Mouse (Mus musculus): ENCODE results near the gene Tollip. TPM values are rescaled to one million over a fixed set of nuclear protein-coding genes. Genes with fewer than 3 reads are reported as not detected.
A peak's percentile ranks its signal among the peaks of the same experiment; 100 is the strongest.

Gene Tollip
- polyA plus RNA-seq, 1 experiment from 2014 or later: 23.1 TPM

DNA sequence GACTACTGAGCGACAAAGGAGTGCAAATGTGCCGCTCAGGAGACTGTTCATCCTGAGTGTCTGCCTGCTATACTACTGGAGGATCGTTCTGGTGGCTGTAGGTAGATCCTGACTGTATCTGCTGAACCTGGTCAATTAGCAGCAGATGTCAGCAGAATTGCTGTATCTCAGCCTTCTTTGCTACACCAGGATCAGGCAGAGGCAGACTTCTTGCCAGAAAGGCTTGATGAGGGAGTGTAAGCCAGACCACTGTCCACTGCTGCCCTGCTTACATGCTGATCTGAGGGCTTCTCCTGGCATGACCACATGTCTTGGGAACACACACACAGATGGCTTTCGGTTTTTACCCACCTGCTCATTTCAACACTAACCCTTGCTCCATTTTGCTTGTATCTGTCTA lies 33.5 kb upstream of the Tollip start:
- no peak overlapping the region for H3K9ac ChIP-seq
- H3K27me3 ChIP-seq: peaks cover 90% of the 10 kb centered on the region
- no peak overlapping the region for H3K4me2 ChIP-seq
- WGBS (ENCODE audit: insufficient replicate concordance): 56% methylated on average over 4 of the region's 4 CpGs
- no peak overlapping the region for H3K27ac ChIP-seq (replicated peaks)
- peaks cover 10% of the 10 kb centered on the region; the same call in 1 of the 2 replicates for H3K4me1 ChIP-seq (replicated peaks)
- no peaks in the 10 kb centered on the region for H3K36me3 ChIP-seq (replicated peaks)
- no peak for ATAC-seq (ENCODE audit: insufficient read depth)
- no peaks in the 10 kb centered on the region for H3K9me3 ChIP-seq (replicated peaks)
- no peak overlapping the region for H3K4me3 ChIP-seq (replicated peaks)

DNA sequence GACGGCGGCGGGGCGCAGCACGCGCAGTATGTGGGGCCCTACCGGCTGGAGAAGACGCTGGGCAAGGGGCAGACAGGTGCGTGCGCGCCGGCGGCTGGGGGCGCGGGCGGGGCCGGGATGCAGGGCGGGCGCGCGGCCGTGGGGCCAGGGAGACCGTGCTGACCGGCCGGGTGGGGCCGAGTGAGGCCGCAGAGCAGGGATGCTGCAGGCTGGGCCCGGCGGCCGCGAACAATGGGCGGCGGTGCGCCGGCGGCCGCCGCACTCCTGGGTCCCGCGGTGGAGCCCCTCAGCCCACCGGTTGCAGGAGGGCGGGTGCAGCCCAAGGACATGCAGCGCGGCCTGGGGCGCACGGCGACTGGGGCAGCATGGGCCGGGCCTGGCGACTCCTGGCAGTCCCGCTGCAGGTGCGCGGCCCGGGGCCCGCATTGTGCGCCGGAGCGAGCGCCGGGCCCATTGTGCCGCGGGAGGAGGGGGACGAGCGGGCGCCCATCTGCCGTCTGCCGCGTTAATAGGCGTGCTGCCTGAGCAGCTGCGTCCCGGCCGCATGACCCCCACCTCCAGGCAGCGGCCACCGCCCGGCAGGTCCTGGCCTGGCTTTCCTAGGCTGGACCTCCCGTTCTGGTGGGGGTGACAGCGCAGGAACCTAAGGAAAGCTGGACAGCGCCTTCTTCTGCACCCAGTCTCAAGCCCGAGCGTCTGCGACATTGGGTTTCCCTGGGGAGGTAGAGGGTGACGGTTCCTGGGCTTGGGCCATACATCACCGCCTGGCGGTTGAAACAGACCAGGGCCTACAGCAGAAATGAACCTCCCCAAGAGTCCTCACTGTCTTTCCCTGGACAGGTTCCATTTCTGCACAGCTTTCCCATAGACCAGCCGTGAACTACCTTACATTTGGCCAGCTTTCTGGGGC lies 32.1 kb upstream of the Tollip start:
- WGBS (ENCODE audit: insufficient replicate concordance): 3% methylated on average over 84 of the region's 84 CpGs
- Histone ChIP-seq H3K27me3 (peaks cover 100% of the 10 kb centered on the region), H3K4me2 (peak overlapping the region; percentile 63), H3K9ac (no peak overlapping the region), H3K9me3 (replicated peaks) (no peaks in the 10 kb centered on the region), H3K36me3 (replicated peaks) (no peaks in the 10 kb centered on the region), H3K4me1 (replicated peaks) (peaks cover 10% of the 10 kb centered on the region; the same call in 1 of the 2 replicates), H3K4me3 (replicated peaks) (peak overlapping the region; percentile 30), H3K27ac (replicated peaks) (no peak overlapping the region)
- ATAC-seq (ENCODE audit: insufficient read depth): 0 out of 2 replicates have a peak, but pooled peaks have one; percentile 13

DNA sequence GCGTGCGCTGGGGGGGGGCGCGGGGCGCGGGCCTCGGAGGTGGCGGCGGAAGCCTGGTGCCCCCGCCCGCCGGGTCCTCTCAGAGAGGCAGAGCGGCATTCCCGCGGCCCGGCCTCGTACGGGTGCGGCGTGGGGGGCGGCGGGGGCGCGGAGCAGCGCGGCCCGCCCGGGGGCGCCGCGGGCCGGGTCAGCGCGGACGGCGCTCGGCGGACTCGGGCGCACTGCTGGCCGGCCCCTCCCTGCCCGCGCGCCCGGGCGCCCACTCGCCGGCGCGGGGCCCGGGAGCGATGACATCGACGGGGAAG lies 31.4 kb upstream of the Tollip start:
- ATAC-seq (ENCODE audit: insufficient read depth): peak; percentile 21; the same call in 1 of the 2 replicates
- Histone ChIP-seq H3K9ac (no peak overlapping the region), H3K4me2 (peak overlapping the region; percentile 63), H3K27me3 (peaks cover 100% of the 10 kb centered on the region), H3K4me3 (replicated peaks) (peak overlapping the region; percentile 30), H3K27ac (replicated peaks) (no peak overlapping the region), H3K4me1 (replicated peaks) (peaks cover 10% of the 10 kb centered on the region; the same call in 1 of the 2 replicates), H3K36me3 (replicated peaks) (no peaks in the 10 kb centered on the region), H3K9me3 (replicated peaks) (no peaks in the 10 kb centered on the region)
- under 1% methylated on average over 47 of the region's 54 CpGs for WGBS (ENCODE audit: insufficient replicate concordance)

DNA sequence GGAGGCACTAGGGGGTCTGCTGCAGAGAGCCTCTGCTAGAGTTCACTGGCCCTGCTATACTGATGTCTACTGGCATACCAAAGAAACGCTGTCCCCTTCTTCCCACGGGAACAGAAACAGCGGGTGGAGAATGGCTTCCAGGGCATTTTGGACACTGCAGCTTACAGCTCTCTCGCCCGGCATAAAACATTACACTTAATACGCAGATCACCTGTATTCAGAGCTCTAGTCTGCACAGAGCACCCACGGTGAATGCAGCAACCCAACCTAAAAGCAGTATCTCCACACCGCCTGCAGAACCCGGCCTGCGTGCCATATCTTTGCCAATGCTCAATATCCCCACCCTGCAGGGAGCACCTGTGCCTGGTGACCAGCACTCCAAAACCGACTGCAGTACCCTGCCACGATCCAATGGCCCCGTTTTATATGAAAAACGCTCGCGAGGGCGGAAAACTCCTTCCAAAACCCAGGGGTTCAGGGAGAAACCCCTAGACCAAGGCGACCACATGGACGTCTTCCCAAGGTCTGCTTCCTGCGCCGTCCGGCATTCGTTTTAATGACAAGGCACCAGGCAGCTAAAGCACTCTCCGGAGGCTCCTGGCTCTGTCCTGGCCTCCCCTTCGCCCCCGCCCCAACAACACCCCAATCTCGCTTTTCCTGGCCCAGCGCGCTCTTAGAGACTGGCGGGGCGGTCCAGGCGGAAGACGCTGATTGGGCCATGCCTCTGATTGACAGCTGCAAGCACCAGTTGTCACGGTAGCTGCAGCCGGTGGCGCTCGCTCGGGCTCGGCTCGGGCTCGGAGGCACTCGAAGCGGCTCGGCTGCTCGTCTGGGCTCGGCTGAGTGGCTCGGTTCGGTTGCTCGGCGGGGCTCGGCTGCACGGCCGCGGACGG lies 30.8 kb upstream of the Tollip start, which contains the start of gene Brsk2:
Gene Brsk2 (plus strand): TSS at position 846 of the 893 bp plus-strand sequence.
- no peaks in the 10 kb centered on the region for H3K9me3 ChIP-seq (replicated peaks)
- WGBS (ENCODE audit: insufficient replicate concordance): 3% methylated on average over 55 of the region's 55 CpGs
- H3K9ac ChIP-seq: no peak within 1 kb of the TSS
- H3K27ac ChIP-seq (replicated peaks): no peak within 1 kb of the TSS
- peak within 1 kb of the TSS; percentile 30 for H3K4me3 ChIP-seq (replicated peaks)
- H3K4me1 ChIP-seq (replicated peaks): peaks cover 10% of the 10 kb centered on the region; the same call in 1 of the 2 replicates
- peak within 1 kb of the TSS; percentile 63 for H3K4me2 ChIP-seq
- H3K27me3 ChIP-seq: peaks cover 99% of the 10 kb centered on the region
- peak; percentile 75 for ATAC-seq (ENCODE audit: insufficient read depth)
- no peaks in the 10 kb centered on the region for H3K36me3 ChIP-seq (replicated peaks)

DNA sequence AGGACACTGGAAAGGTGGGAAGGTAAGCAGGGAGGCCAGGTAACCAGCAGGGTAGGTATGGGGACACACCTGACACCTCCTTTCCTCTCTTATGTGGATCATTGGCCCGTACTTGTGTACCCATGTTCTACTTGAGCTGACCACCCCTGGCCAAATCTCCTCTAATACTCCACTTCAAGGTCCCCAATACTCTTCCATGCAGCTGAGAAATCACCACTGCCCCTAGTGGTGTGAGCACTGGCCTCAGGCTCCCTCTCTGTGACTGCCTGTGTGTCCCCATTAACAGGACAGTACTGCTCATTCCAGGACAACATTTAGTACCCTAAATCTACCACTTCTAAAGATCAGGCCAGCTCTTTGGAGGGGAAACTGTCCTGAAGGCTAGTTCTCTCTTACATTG lies 29.7 kb upstream of the Tollip start:
- H3K36me3 ChIP-seq (replicated peaks): no peaks in the 10 kb centered on the region
- ATAC-seq (ENCODE audit: insufficient read depth): no peak
- no peak overlapping the region for H3K4me3 ChIP-seq (replicated peaks)
- peaks cover 10% of the 10 kb centered on the region; the same call in 1 of the 2 replicates for H3K4me1 ChIP-seq (replicated peaks)
- no peak overlapping the region for H3K9ac ChIP-seq
- no peak overlapping the region for H3K27ac ChIP-seq (replicated peaks)
- peaks cover 94% of the 10 kb centered on the region for H3K27me3 ChIP-seq
- H3K9me3 ChIP-seq (replicated peaks): no peaks in the 10 kb centered on the region
- H3K4me2 ChIP-seq: no peak overlapping the region
- 48% methylated on average over 1 of the region's 1 CpGs for WGBS (ENCODE audit: insufficient replicate concordance)

DNA sequence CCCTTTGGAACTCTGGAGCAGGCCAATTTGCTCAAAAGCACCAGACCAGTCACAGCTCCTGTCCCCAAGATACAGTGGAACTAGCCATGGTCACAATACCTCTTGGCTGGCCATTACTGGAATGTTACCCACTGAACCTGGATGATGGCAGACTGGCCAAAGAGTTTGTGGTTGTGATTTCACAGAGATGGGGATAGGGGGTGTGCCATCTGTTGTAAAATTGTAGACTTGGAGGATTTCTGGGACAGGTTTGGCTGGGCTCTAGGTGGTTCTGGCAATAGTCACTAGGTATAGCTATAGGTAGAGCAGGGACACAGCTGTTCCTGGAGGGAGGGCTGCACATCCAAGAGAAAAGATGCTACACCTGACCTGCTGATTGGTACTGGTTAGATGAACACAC lies 29.2 kb upstream of the Tollip start:
- ATAC-seq (ENCODE audit: insufficient read depth): no peak
- H3K36me3 ChIP-seq (replicated peaks): no peaks in the 10 kb centered on the region
- H3K27me3 ChIP-seq: peaks cover 89% of the 10 kb centered on the region
- H3K4me3 ChIP-seq (replicated peaks): no peak overlapping the region
- H3K4me1 ChIP-seq (replicated peaks): peaks cover 10% of the 10 kb centered on the region; the same call in 1 of the 2 replicates
- H3K4me2 ChIP-seq: no peak overlapping the region
- H3K9me3 ChIP-seq (replicated peaks): no peaks in the 10 kb centered on the region
- H3K27ac ChIP-seq (replicated peaks): no peak overlapping the region
- no peak overlapping the region for H3K9ac ChIP-seq

DNA sequence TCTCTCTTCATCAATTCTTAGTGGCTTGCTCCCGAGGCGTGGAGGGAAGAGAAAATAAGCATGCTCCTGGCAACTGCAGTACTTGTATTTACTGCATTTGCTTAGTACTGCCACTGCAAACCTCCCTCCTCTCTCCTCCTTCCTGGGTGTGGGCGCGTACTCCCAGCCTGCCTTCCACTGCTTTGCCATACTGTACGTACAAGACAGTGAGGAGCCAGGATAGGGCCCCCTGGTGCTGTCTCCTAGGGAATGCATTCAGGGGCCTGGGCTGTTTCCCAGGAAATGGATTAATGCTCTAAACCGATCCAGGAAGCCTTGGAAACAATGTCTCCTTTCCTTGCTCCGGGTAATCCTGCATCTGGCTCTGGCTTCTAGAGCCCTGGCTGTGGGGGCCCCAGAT lies 27.6 kb upstream of the Tollip start:
- Histone ChIP-seq H3K4me3 (replicated peaks) (no peak overlapping the region), H3K4me2 (no peak overlapping the region), H3K36me3 (replicated peaks) (no peaks in the 10 kb centered on the region), H3K9me3 (replicated peaks) (no peaks in the 10 kb centered on the region), H3K9ac (no peak overlapping the region), H3K27ac (replicated peaks) (no peak overlapping the region), H3K4me1 (replicated peaks) (peaks cover 10% of the 10 kb centered on the region; the same call in 1 of the 2 replicates), H3K27me3 (peaks cover 73% of the 10 kb centered on the region)
- ATAC-seq (ENCODE audit: insufficient read depth): no peak
- 36% methylated on average over 7 of the region's 7 CpGs for whole genome bisulfite sequencing (ENCODE audit: insufficient replicate concordance)

DNA sequence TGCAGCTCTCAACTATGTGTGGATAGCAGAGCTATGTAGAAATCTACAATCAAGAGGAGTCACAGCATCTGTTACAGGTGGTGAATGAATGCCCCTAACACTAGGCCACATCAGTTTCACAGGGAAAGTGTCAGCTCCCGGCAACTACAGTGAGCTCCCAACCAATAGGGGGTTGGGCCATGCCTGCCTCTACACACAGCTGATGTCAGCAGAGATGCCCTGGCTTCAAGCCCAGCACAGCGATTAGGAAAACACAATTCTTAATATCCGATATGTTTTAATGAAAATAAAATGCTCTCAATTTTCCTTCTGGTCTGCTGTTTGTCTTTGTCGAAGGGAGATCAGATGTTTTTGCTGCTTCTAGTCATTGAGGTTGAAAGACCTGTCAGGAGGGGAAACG lies 25.1 kb upstream of the Tollip start:
- H3K4me1 ChIP-seq (replicated peaks): no peaks in the 10 kb centered on the region
- WGBS (ENCODE audit: insufficient replicate concordance): 58% methylated on average over 5 of the region's 5 CpGs
- H3K27ac ChIP-seq (replicated peaks): no peak overlapping the region
- ATAC-seq (ENCODE audit: insufficient read depth): no peak
- no peak overlapping the region for H3K9ac ChIP-seq
- H3K9me3 ChIP-seq (replicated peaks): no peaks in the 10 kb centered on the region
- H3K4me3 ChIP-seq (replicated peaks): no peak overlapping the region
- no peaks in the 10 kb centered on the region for H3K36me3 ChIP-seq (replicated peaks)
- H3K4me2 ChIP-seq: no peak overlapping the region
- peaks cover 61% of the 10 kb centered on the region for H3K27me3 ChIP-seq

DNA sequence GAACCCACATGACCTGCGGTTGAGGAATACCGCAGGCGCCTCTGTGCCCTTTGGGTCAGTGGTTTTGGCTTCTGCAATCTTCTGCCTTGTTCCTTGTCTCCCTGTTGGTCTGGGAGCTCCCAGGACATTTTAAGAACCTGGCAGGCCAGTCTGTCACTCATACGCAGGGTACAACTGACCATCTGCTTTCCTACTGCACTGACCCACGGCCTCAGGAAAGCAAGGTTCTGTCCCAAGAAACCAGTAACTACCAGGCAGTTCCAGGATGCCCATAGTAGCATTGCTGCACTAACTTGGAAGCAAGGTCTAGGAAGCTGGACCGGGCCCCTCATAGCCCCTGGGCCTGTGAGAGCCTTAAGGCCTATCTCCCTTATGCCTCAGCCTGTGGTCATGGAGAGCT lies 16.6 kb upstream of the Tollip start:
- no peak overlapping the region for H3K27ac ChIP-seq (replicated peaks)
- H3K4me2 ChIP-seq: no peak overlapping the region
- H3K4me1 ChIP-seq (replicated peaks): no peaks in the 10 kb centered on the region
- H3K36me3 ChIP-seq (replicated peaks): no peaks in the 10 kb centered on the region
- no peak for ATAC-seq (ENCODE audit: insufficient read depth)
- H3K9ac ChIP-seq: no peak overlapping the region
- 80% methylated on average over 6 of the region's 6 CpGs for WGBS (ENCODE audit: insufficient replicate concordance)
- H3K27me3 ChIP-seq: peaks cover 26% of the 10 kb centered on the region
- H3K4me3 ChIP-seq (replicated peaks): no peak overlapping the region
- H3K9me3 ChIP-seq (replicated peaks): no peaks in the 10 kb centered on the region

DNA sequence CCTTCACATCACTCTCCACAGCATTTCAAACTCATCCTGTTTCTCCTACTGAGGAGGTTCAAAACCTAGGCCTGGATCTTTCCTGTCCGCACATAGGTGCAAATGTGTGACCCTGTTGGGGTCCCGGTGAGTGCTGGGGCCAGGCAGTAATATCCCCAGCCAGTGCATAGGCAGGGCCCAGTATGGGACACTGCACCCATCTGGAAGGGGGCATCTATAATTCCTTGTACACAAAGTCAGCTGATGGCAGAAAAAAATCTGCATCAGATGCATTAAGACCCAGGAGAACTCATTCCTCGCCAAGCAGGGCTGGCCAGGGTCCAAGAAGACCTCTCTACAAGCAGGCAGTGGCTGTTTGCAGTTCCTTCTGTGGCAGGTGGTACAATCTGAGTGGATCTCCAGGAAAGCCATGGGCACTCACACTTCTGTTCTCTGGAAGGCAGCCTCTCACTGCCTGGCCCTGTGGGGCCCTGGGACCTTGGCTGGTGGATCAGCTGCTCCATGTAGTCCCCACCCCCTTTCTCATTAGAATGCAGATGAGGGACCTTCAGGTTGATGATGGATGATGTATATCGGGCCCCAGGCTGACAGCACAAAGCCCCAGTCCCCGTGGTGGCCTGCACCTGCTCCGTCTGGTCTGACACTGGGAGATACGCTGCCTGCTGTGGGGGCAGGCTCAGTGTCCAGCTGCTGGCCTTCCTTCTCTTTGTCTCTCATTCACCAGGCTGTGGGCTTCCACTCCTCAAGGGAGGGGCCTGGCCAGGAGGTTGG lies 16.0 kb upstream of the Tollip start:
- no peaks in the 10 kb centered on the region for H3K9me3 ChIP-seq (replicated peaks)
- no peaks in the 10 kb centered on the region for H3K36me3 ChIP-seq (replicated peaks)
- peaks cover 22% of the 10 kb centered on the region for H3K27me3 ChIP-seq
- no peak for ATAC-seq (ENCODE audit: insufficient read depth)
- no peak overlapping the region for H3K4me2 ChIP-seq
- H3K9ac ChIP-seq: no peak overlapping the region
- 57% methylated on average over 7 of the region's 7 CpGs for WGBS (ENCODE audit: insufficient replicate concordance)
- H3K4me1 ChIP-seq (replicated peaks): no peaks in the 10 kb centered on the region
- H3K4me3 ChIP-seq (replicated peaks): no peak overlapping the region
- no peak overlapping the region for H3K27ac ChIP-seq (replicated peaks)
